Mouse (Mus musculus) granulocyte monocyte progenitor cell, adult 5-6 weeks (primary cell): ENCODE results near the gene B3gnt2. TPM values are rescaled to one million over a fixed set of nuclear protein-coding genes. Genes with fewer than 3 reads are reported as not detected.

Experiments
- ATAC-seq: replicated peaks from 2 replicates; pipeline ENCODE4 v1.8.0; 2016; ENCODE audit warnings: mild to moderate bottlenecking, moderate TSS enrichment, inconsistent platforms; ENCODE audit not compliant: poor library complexity, severe bottlenecking
- total RNA-seq, 2 experiments: library from RNA; stranded (forward) in 1 of 2; stranded (reverse) in 1 of 2; fragments of 200-712, 200-1000 nt in 1 of 2; fragments of >200 nt in 1 of 2; fragmentation: Nextera tagmentation in 1 of 2; gene quantifications; 2 replicates each; pipeline ENCODE4 v1.2.3; 2014 to 2017

Gene B3gnt2
- total RNA-seq (2014; fragmentation: Nextera tagmentation) (8.6 and 12.3 TPM in 2 replicates), total RNA-seq (2017) (10.6 and 41.3 TPM in 2 replicates)

- peak; percentile 14 for ATAC-seq
These were observed at the start of gene B3gnt2 for GRCm38 (mm10) chr11:22860335-22861227. B3gnt2 (minus strand) TSS chr11:22860961.

GRCm38 (mm10) chr11:22906453-22906865 lies 45.7 kb upstream of the B3gnt2 start:
- no peak; the same call in 1 of the 2 replicates for ATAC-seq

- no peak for ATAC-seq
These were observed 42.2 kb upstream of the B3gnt2 start for GRCm38 (mm10) chr11:22902923-22903322.

- peak; percentile 26; the same call in 1 of the 2 replicates for ATAC-seq
These were observed 39.3 kb upstream of the B3gnt2 start for GRCm38 (mm10) chr11:22900041-22900440.

GRCm38 (mm10) chr11:22897642-22898041 lies 36.9 kb upstream of the B3gnt2 start:
- no peak for ATAC-seq

- ATAC-seq, result peak; percentile 87
These were observed 36.4 kb upstream of the B3gnt2 start for GRCm38 (mm10) chr11:22897127-22897526.

- ATAC-seq, result no peak
These were observed 32.3 kb upstream of the B3gnt2 start for GRCm38 (mm10) chr11:22893075-22893474.

- no peak for ATAC-seq
These were observed 31.7 kb upstream of the B3gnt2 start for GRCm38 (mm10) chr11:22892466-22892865.

- ATAC-seq, result peak; percentile 90
These were observed 31.1 kb upstream of the B3gnt2 start for GRCm38 (mm10) chr11:22891876-22892275.

- ATAC-seq, result peak; percentile 51
These were observed 30.5 kb upstream of the B3gnt2 start for GRCm38 (mm10) chr11:22891242-22891641.

GRCm38 (mm10) chr11:22889224-22889623 lies 28.5 kb upstream of the B3gnt2 start:
- ATAC-seq, result no peak

GRCm38 (mm10) chr11:22886991-22887390 lies 26.2 kb upstream of the B3gnt2 start:
- no peak for ATAC-seq

- ATAC-seq, result no peak
These were observed 24.6 kb upstream of the B3gnt2 start for GRCm38 (mm10) chr11:22885350-22885749.

- no peak for ATAC-seq
These were observed 22.9 kb upstream of the B3gnt2 start for GRCm38 (mm10) chr11:22883676-22884075.

GRCm38 (mm10) chr11:22882926-22883325 lies 22.2 kb upstream of the B3gnt2 start:
- no peak for ATAC-seq

- no peak for ATAC-seq
These were observed 19.8 kb upstream of the B3gnt2 start for GRCm38 (mm10) chr11:22880383-22881172.

GRCm38 (mm10) chr11:22879645-22880044 lies 18.9 kb upstream of the B3gnt2 start:
- no peak for ATAC-seq

GRCm38 (mm10) chr11:22876680-22877330 lies 16.0 kb upstream of the B3gnt2 start:
- no peak for ATAC-seq

- no peak for ATAC-seq
These were observed 14.5 kb upstream of the B3gnt2 start for GRCm38 (mm10) chr11:22875279-22875678.

GRCm38 (mm10) chr11:22874747-22875146 lies 14.0 kb upstream of the B3gnt2 start:
- ATAC-seq, result no peak

GRCm38 (mm10) chr11:22873383-22873782 lies 12.6 kb upstream of the B3gnt2 start:
- peak; percentile 20 for ATAC-seq
